Mouse (Mus musculus): ENCODE data around the gene Dnajc22.
"Not testable (repeated sequence)": the region's sequence is repeated elsewhere in the genome, so short reads cannot be mapped to it uniquely, and the experiment has no call there.

Dnajc22 gene

DNA sequence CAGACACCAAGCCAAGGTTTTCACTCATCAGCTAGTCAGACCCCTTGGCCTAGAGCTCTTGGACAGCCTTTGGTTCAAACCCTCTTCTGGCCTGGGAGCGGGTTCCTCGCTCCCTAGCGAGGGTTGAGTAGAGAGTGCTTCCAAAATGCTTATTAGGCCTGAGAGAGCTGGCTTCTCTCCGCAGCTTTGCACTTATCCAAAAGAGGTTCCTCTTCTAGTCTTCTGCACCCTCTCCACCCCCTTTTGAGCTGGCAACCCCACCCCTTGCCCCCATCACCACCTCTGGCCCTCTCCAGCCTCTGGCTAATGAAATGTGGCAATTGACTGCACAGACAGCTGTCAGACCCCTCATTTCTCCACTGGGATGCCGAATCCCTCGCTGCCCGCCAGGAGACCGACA, at the start of gene Dnajc22:
TSS of gene Dnajc22 (plus strand) at position 301 of the 400 bp plus-strand sequence.
- no peak for DNase-seq

DNA sequence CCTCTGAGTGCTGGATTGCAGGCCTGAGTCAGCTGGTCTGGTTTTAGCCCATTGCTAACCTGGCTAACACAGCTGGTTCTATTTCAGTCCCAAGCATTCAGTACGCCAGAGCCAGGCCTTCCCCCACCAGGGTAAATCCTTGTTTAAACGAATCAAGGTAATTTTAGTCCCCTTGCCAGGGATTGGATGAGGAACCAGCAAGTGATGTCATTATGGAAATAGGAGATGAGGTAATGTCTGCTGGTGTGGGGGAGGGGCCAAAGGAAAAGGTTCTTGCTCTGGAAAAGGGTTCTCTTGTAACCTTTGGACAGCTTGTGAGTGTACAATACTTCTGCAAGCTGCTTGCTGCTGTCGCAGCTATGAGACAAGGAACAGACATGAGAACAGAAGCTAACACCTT, 48.1 kb upstream of the Dnajc22 start:
- peak; percentile 78 for DNase-seq

DNA sequence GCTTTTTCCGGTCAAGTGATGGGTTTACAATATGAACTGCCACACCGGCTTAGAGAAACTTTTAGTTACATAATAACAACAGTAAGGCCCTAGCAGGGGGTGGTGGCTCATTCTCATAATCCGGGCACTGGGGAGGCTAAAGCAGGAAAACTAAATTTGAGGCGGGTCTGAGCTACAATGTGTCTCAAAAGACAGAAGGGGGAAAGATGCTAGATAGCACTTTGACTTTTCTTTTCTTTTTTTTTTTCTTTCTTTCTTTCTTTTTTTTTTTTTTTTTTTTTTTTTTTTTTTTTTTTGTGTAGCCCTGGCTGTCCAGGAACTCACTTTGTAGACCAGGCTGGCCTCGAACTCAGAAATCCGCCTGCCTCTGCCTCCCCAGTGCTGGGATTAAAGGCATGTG, 47.2 kb upstream of the Dnajc22 start:
- not testable (repeated sequence) for DNase-seq

DNA sequence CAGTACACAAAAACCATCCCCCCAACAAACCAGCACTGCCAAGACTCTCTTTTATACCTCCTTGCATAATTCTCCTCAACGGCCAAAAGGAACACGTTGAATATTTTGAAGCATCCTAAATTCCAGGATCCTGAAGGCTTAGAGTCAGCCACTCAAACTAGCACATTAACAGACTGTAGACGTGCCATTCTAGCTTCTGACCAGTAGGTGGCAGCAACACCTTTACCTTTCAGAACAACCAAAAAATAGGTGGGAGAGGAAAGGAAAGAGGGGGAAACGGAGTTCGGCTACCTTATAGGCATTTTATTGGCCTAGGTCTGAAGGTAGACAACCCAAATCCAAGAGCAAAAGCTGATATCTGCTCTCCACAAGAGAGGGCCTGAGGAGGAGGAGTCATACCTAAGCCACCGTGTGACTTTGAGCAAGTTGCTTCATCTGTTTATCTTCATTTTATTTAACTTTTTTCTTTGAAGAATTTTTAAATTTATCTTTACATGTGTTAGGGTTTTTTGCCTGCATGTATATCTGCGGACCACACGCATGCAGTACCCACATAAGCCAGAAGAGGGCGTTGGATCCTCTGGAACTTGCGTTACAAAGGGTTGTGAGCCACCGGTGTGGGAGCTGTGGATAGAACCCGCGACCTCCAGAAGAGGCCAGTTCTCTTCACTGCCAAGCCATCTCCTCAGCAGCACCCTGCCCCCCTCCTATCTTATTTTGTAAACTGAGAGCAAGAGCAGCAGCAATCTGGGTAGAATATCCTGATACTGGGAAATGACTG, 43.3 kb upstream of the Dnajc22 start:
- peak; percentile 35 for DNase-seq

DNA sequence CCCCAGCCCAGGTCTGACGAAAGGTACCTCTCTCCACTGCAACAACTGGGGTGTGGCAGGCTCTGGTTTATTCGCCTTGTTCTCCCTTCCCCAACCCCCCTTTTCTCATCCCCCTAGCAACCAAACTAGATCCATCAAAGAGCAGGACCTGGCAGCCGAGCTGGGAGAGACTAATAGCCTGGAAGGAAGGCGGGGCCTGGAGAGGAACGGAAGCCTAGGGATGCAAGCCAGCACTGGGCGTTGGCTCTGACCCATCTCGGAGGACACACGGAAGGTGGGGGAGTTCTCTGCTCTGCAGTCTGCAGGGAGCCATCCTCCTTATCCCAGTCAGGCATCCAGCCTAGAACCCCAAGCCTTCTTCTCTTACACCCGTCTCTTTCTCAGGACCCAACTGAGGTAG, 39.6 kb upstream of the Dnajc22 start:
- DNase-seq = no peak

DNA sequence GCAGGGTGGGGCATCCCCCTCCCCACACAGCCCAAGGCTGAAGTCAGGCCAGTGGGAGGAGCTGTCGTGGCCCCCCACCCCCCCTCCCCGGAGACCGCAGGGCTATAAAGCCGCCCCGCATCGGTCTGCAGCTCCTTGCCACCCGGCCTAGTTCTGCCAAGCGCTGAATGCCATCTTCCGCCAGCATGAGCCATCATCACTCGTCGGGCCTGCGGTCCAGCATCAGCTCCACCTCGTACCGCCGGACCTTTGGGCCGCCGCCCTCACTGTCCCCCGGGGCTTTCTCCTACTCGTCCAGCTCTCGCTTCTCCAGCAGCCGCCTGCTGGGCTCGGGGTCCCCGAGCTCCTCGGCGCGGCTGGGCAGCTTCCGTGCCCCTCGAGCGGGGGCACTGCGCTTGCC, 37.9 kb upstream of the Dnajc22 start, which contains the start of gene Prph:
TSS of gene Prph (plus strand) at position 135 of the 400 bp plus-strand sequence.
- no peak for DNase-seq

DNA sequence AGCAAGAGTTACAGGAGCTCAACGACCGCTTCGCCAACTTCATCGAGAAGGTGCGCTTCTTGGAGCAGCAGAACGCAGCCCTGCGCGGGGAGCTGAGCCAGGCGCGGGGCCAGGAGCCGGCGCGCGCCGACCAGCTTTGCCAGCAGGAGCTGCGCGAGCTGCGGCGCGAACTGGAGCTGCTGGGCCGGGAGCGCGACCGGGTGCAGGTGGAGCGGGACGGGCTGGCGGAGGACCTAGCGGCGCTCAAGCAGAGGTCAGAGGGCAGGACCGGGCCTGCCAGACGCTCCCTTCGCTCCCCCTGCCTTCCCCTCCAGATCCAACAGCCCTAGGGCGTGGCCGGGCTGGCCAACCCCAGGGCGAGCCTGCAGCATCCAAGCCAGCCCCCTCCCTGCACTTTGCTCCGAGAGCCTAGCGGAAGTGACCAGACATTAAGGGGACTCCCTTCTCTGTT, 37.4 kb upstream of the Dnajc22 start:
- no peak for DNase-seq

DNA sequence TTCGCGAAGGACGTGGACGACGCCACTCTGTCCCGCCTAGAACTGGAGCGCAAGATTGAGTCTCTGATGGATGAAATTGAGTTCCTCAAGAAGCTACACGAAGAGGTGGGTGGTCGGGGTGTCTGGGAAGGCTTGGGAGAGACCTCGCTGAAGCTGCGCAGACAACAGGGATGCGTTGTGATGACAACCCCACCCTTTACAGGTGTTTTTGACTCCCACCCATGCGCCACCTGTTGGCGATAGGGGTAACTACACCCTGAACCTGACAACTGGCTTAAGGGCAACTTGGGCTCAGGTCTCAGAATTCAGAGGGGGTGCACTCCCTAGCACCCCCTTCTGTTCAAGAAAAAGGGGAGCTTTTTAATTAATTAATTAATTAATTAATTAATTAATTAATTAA, 36.6 kb upstream of the Dnajc22 start:
- DNase-seq = no peak

DNA sequence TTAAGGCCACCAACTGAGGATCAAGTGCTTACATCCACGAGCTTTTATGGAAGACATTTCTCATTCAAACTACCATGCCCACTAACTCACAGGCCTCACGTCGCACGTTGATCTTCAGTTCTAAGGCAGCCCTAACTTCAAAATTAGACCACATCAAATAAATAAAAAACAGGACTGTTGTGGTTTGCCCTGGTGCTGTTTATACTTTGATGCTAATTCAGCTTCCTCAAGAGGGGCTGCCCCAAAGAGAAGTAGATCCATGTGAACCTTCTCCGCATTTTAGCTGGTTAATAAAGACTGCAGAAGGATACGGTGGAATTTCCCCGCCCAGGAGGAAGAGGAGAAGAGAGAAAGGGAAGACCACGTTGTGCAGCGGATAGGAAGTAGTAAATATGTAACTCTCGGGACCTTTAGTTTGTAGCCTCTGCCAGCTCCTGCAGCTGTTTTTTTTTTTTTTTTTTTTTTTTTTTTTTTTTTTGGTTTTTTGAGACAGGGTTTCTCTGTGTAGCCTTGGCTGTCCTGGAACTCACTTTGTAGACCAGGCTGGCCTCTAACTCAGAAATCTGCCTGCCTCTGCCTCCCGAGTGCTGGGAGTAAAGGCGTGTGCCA, 27.3 kb upstream of the Dnajc22 start:
- DNase-seq = no peak

DNA sequence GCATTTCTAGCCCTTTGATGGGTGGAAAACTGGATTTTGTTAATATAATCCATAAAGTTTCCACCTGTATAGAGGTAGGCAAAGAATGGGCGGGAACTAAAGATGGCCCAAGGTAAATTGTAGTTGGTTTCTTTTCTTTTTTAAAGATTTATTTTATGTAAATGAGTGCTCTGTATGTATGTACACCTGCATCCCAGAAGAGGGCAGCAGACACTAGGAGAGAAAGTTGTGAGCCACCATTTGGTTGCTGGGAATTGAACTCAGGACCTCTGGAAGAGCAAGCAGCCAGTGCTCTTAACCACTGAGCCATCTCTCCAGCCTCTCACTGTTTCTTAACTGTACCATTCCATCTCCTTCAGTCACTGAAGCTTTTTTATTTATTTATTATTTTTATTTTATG, 21.0 kb upstream of the Dnajc22 start:
- DNase-seq = no peak

DNA sequence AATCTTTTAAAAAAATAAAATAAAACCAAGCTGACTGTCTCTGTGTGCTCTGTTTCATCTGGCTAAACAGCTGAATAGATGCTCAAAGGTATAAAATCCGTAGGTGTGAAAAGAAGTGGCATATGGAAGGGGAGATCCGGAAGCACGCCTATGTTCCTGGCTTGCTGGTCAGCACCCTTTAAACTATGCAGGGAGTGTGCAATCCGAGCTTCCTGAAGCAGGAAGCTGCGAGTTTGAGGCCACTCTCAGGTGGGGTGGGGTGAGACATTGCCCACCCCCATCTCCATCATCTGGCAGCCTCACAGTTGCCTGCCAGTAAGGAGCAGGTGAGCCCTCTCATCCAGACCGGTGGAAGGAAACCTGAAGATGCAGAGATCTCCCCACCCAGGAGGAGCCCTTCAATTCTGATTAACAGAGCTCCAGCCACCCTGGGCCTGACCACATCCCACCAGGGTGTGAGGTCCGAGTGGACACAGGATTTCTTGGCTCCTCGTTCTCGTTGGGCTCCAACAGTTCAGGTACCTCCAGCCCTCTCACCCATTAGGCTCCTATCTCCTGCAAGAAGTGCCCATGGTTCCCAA, 18.9 kb upstream of the Dnajc22 start, which contains the start of gene Troap:
TSS of gene Troap (plus strand) at position 557 of the 581 bp plus-strand sequence.
- no peak for DNase-seq

DNA sequence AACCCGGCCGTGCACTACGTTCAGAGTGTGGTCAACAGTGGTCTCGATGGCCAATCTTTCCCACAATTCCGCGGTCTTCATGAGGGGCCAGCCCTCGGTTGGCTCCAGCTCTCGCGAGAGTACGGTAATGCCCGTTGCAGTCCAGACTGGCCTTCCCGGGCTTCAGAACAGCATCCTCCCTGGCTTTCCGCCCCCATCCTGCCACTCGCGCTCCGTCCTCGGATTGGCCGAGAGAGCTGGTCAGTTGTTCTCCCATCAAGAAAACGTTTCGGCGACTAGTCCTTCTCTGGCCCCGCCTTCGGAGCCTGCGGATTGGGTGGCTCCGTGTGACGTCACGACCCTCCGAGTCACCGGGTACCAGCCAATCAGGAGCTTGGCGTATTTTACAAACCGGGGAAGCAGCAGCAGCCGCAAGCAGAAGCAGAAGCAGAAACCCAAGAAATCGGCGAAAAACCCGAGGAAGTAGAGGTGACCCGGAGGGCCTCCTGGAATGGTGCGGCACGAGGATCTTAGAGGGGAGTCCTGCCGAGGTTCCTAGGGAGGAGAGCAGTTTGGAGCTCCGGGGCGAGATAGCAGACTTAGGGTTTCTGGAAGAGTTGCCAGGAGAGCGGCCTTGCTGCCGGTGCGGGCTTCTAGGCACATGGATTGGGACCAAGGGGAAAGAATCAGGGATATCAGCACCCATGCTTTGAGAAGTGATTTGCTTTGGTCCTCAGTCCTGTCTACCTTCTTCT, 18.2 kb upstream of the Dnajc22 start:
- DNase-seq = peak; percentile 98

DNA sequence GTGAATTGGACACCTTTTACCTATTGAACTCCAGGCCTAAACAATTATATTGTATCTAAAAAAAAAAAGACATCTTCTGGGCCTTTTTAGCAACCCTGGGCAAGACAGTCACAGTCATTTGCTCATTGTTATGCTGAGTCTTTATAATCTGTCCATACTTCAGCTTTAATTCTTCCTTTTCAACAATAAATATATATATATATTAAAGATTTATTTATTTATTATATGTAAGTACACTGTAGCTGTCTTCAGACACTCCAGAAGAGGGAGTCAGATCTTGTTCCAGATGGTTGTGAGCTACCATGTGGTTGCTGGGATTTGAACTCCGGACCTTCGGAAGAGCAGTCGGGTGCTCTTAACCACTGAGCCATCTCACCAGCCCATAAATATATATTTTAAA, 17.0 kb upstream of the Dnajc22 start:
- DNase-seq = not testable (repeated sequence)

DNA sequence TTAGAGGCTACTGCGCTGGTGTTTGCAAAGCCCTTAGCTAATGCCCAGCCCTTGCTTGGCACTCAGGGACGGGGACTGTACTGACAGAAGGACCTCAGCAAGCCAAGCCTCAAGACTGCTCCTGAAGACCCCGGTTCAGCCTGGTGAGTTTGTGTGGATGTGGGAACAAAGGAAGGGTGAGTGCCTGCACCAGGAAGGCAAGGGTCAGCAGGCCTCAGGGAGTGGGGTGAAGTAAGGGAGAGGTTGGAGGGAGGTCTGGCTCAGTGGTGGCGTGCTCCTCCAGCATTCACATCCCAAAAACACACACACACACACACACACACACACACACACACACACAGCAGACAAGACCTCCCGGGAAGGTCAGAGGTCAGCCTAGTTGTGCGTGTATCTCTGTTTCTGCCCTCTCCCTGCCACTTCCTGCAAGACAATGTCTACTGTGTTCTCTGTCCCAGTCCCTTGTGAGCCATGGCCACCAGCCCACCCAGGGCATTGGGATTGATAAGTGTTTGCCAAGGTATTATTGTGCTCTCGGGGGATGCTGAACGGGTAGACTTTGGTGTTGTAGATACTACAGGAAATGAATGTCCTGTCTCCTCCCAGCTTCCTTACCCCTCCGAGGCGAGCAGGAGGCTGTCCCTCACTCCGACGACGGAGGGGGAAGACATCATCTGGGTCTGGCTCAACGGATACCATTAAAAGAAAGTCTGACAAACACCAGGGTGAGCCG, 14.6 kb upstream of the Dnajc22 start:
- no peak for DNase-seq

DNA sequence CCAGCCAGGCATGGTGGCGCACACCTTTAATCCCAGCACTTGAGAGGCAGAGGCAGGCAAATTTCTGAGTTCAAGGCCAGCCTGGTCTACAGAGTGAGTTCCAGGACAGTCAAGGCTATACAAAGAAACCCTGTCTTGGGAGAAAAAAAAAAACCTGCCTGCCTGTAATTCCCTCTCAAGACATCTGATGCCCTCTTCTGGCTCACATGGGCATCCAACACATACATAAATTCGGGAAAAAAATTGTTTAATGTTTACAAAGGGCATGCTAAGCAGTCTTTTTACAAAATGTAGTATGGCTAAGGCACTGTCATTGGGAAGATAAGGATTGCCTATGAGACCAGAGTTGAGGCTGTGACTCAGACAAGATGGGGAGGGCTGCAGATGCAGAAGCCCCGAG, 13.2 kb upstream of the Dnajc22 start:
- DNase-seq = no peak

DNA sequence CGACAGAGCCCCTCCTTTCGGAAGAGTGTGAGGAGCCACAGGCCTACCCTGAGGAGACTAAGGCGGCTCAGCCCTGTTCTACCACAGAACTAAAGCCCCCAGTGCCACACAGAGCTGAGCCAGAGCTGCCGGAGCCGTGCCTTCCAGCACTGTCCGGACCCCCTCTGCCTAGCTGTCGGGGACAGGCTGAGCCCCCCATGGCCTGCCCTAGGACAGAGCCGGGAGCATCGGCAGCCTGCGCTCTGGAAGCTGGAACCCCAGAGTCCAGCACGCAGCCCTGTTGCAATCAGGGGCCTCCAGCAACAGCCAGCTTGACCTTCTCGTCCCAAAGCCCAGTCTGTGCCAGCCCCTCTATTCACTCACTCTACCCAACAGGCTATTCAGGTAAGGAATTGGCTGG, 10.6 kb upstream of the Dnajc22 start:
- DNase-seq = no peak

DNA sequence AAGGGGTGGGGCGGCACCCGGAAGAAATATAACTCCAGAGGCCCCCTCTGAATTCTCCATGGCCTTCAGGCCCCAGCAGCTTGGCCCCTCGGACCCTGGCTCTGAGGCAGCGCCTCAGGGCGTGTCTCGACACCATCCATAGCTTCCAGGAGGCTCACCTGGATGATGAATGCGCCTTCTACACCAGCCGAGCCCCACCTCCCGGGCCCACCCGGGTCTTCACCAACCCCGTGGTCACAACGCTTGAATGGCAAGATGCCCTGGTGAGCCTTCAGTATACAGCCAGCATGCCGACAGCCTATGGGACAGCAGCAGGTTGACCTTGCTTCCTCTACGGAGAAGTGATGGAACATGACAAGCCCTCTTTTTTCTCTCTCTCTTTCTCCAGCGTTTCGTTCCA, 10.1 kb upstream of the Dnajc22 start:
- DNase-seq = no peak

DNA sequence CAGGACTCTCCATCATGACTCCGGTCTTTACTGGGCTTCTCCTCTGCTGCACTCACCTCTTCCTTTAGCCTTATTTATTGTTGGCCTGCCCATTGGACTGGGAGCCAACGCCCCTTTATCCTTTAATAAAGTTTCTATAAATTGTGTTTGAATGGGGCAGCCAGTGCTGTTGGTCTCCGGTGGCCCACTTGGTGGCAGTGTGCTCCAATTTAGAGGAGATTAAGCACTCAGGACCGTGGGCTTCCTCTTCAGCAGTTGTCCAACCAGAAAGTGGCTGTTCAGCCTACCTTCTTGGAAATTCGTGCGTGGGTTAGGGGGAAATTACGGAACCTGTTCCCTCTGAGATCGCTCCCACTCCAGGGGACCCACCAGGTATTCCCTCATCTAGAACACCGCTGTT, 9.7 kb upstream of the Dnajc22 start:
- no peak for DNase-seq

DNA sequence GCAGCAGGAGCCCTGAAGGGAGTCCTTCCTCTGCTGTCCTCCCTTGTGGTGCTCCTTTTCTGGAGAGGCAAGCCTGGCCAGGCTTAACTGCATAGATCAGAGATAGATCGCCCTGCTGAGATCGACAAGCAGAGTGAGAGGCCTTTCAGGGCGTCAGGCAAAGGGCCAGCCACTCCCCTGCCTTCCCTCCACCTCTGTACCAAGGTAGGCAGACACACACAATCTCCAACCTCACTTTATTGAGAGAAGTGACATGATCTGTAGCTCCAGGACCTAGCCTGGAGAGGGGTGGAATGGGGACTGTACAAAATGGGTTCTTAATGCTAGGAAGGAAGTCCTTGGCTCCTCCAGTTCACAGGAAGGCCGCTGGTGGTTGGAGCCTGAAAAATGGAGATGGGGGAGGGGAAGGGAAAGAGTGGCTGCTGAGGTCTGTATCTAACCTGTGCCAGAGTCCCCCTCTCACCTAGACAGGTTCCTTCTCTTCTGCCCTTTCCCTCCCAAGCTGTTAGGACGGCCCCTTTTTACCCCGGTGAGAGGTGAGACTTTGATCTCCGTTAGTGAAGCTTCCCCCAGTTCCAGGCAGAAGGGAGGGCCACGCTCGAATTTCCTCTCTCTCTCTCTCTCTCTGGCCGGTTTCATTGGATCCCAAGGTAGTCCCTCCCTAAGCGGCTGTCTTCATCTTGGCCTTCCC, 9.0 kb upstream of the Dnajc22 start:
- peak; percentile 53 for DNase-seq

DNA sequence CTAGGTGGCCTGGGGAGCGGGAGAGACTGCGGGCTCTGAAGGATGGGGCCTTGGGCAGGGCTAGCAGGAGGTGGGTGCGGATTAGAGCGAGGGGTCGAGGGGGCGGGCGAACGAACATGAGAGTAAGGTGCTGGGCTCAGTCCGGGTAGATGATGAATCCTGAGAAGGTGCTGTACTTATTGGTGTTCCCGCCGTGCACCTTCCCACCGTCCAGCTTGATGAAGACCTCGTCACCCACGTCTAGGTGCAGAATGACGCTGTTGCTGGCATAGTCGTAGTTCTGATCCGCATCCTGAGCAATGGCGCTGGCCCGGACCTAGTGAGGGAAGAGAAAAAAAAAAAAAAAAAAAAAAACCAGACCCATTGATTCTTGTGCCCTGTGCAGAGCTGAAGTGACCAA, 8.4 kb upstream of the Dnajc22 start:
- no peak for DNase-seq

DNA sequence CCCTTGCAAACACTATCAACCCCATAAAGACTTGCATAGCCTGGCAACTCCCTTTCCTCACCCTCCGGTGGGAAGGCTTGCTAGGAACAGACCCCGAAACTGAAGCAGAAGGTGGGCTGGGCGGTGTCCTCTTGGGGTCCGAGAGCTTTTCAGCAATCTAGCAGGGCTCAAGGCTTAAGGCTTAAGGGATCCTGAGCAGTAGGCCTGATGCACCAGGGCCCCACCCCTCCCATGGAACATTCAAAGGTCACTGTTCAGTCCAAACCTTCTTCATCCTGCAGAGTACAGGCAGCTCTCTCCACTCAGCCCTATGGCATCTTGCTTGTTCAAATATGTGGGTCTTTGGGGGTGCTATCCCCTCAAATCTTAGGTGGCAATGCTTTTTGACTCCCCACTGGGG, 7.0 kb upstream of the Dnajc22 start:
- no peak for DNase-seq

All from kidney, adult 11 months (tissue).